Mouse (Mus musculus): ENCODE results near the gene Tmbim6.
"Not testable (repeated sequence)": the region's sequence is repeated elsewhere in the genome, so short reads cannot be mapped to it uniquely, and the experiment has no call there.

Tmbim6 gene

GRCm38 (mm10) chr15:99416957-99417356 is 24.3 kb downstream of the Tmbim6 start:
- DNase-seq (ENCODE audit: low read depth in 2 of 2, low spot score in 2 of 2) = no peak

- no peak for DNase-seq (ENCODE audit: low read depth in 2 of 2, low spot score in 2 of 2)
Observed at GRCm38 (mm10) chr15:99417692-99418271, 25.1 kb downstream of the Tmbim6 start.

GRCm38 (mm10) chr15:99420101-99420500 is 27.4 kb downstream of the Tmbim6 start:
- DNase-seq (ENCODE audit: low read depth in 2 of 2, low spot score in 2 of 2) = no peak

GRCm38 (mm10) chr15:99420521-99421014 is 27.9 kb downstream of the Tmbim6 start:
- no peak for DNase-seq (ENCODE audit: low read depth in 2 of 2, low spot score in 2 of 2)

- no peak for DNase-seq (ENCODE audit: low read depth in 2 of 2, low spot score in 2 of 2)
Observed at GRCm38 (mm10) chr15:99421152-99421551, 28.5 kb downstream of the Tmbim6 start.

GRCm38 (mm10) chr15:99421676-99422075 is 29.0 kb downstream of the Tmbim6 start:
- DNase-seq (ENCODE audit: low read depth in 2 of 2, low spot score in 2 of 2) = no peak

GRCm38 (mm10) chr15:99422551-99422950 is 29.9 kb downstream of the Tmbim6 start:
- no peak for DNase-seq (ENCODE audit: low read depth in 2 of 2, low spot score in 2 of 2)

GRCm38 (mm10) chr15:99423131-99423530 is 30.4 kb downstream of the Tmbim6 start:
- no peak for DNase-seq (ENCODE audit: low read depth in 2 of 2, low spot score in 2 of 2)

GRCm38 (mm10) chr15:99423884-99424283 is 31.2 kb downstream of the Tmbim6 start:
- no peak for DNase-seq (ENCODE audit: low read depth in 2 of 2, low spot score in 2 of 2)

- no peak for DNase-seq (ENCODE audit: low read depth in 2 of 2, low spot score in 2 of 2)
Observed at GRCm38 (mm10) chr15:99430394-99430793, 37.7 kb downstream of the Tmbim6 start.

- no peak for DNase-seq (ENCODE audit: low read depth in 2 of 2, low spot score in 2 of 2)
Observed at GRCm38 (mm10) chr15:99431063-99431462, 38.4 kb downstream of the Tmbim6 start.

GRCm38 (mm10) chr15:99431504-99431903 is 38.8 kb downstream of the Tmbim6 start:
- DNase-seq (ENCODE audit: low read depth in 2 of 2, low spot score in 2 of 2) = no peak

- DNase-seq (ENCODE audit: low read depth in 2 of 2, low spot score in 2 of 2) = no peak
Observed at GRCm38 (mm10) chr15:99431967-99432366, 39.3 kb downstream of the Tmbim6 start.

GRCm38 (mm10) chr15:99433081-99433718 is 40.5 kb downstream of the Tmbim6 start:
- no peak for DNase-seq (ENCODE audit: low read depth in 2 of 2, low spot score in 2 of 2)

GRCm38 (mm10) chr15:99433913-99434312 is 41.2 kb downstream of the Tmbim6 start:
- no peak for DNase-seq (ENCODE audit: low read depth in 2 of 2, low spot score in 2 of 2)

- DNase-seq (ENCODE audit: low read depth in 2 of 2, low spot score in 2 of 2) = no peak
Observed at GRCm38 (mm10) chr15:99438966-99439698, 46.5 kb downstream of the Tmbim6 start.

- no peak for DNase-seq (ENCODE audit: low read depth in 2 of 2, low spot score in 2 of 2)
Observed at GRCm38 (mm10) chr15:99440112-99440815, 47.6 kb downstream of the Tmbim6 start.

- DNase-seq (ENCODE audit: low read depth in 2 of 2, low spot score in 2 of 2) = no peak
Observed at GRCm38 (mm10) chr15:99440816-99441457, 48.3 kb downstream of the Tmbim6 start.

GRCm38 (mm10) chr15:99442358-99442757 is 49.7 kb downstream of the Tmbim6 start:
- no peak for DNase-seq (ENCODE audit: low read depth in 2 of 2, low spot score in 2 of 2)

GRCm38 (mm10) chr15:99445567-99445966 is 52.9 kb downstream of the Tmbim6 start:
- no peak for DNase-seq (ENCODE audit: low read depth in 2 of 2, low spot score in 2 of 2)

GRCm38 (mm10) chr15:99446136-99446535 is 53.5 kb downstream of the Tmbim6 start:
- not testable (repeated sequence) for DNase-seq (ENCODE audit: low read depth in 2 of 2, low spot score in 2 of 2)
